Mouse (Mus musculus) stomach, postnatal 0 days (tissue): ENCODE measurements at regions not wholly inside any gene's neighbourhood (a gene's known extent, or its start where the extent isn't known, plus 50 kb on each side); places are given as distances from the start of the nearest gene placed in this dataset.

Experiments used
- ATAC-seq: fragments of 200-750 bp; cut with Nextera tagmentation; 2 replicates; pipeline ENCODE4 v1.8.0; 2017; ENCODE audit not compliant: low FRiP score, low TSS enrichment
- DNase-seq: peaks from one replicate; pipeline ENCODE4 v3.0.0-alpha.2; 2016; ENCODE audit warnings: low spot score
- H3K27ac ChIP-seq: fragments of 300-500 bp; sonication (generic); replicated peaks from 2 replicates; pipeline ENCODE4 v1.5.1; 2014; ENCODE audit warnings: mild to moderate bottlenecking, control low read depth
- H3K27me3 ChIP-seq: fragments of 300-500 bp; sonication (generic); 2 replicates; pipeline ENCODE4 v1.6.1; 2014; ENCODE audit warnings: low read length; ENCODE audit not compliant: control insufficient read depth, insufficient read depth
- H3K36me3 ChIP-seq: fragments of 300-500 bp; sonication (generic); 2 replicates; pipeline ENCODE4 v1.6.1; 2014; ENCODE audit warnings: low read length, mixed read lengths; ENCODE audit not compliant: control insufficient read depth, insufficient read depth
- H3K4me1 ChIP-seq: fragments of 300-500 bp; sonication (generic); replicated peaks from 2 replicates; pipeline ENCODE4 v1.6.1; 2014; ENCODE audit warnings: antibody characterized with exemption; ENCODE audit not compliant: control insufficient read depth, insufficient read depth
- H3K4me2 ChIP-seq: fragments of 300-500 bp; sonication (generic); replicated peaks from 2 replicates; pipeline ENCODE4 v1.6.1; 2014; ENCODE audit warnings: low read depth, mild to moderate bottlenecking, control low read depth, moderate library complexity
- H3K4me3 ChIP-seq: fragments of 300-500 bp; sonication (generic); 2 replicates; pipeline ENCODE4 v1.5.1; 2014; ENCODE audit warnings: low read depth, low read length, control low read depth
- H3K9ac ChIP-seq: fragments of 300-500 bp; sonication (generic); 2 replicates; pipeline ENCODE4 v1.6.1; 2014; ENCODE audit warnings: mild to moderate bottlenecking, low read length, control low read depth, mixed read lengths
- H3K9me3 ChIP-seq: fragments of 300-500 bp; sonication (generic); 2 replicates; pipeline ENCODE4 v1.6.1; 2016; ENCODE audit warnings: low read length; ENCODE audit not compliant: control insufficient read depth
- CTCF ChIP-seq: IDR thresholded peaks from 2 replicates; pipeline ENCODE4 v1.5.1; 2016; ENCODE audit warnings: antibody characterized with exemption, low read depth, mild to moderate bottlenecking, moderate library complexity
- EP300 ChIP-seq: optimal IDR thresholded peaks from 2 replicates; pipeline ENCODE3; 2016; ENCODE audit warnings: antibody characterized with exemption
- WGBS: fragments of 180-500 bp; shearing (Covaris S2); extraction: QIAGEN DNeasy Blood & Tissue Kit; methylation state at CpG from one replicate; pipeline ENCODE4 v1.1.7; 2014; 5-methylcytosine and 5-hydroxymethylcytosine counted together

- Histone ChIP-seq H3K4me2 (no peak overlapping the region), H3K36me3 (no peaks in the 10 kb centered on the region), H3K9ac (no peak overlapping the region), H3K4me1 (no peaks in the 10 kb centered on the region), H3K27ac (no peak overlapping the region), H3K9me3 (no peaks in the 10 kb centered on the region), H3K4me3 (no peak overlapping the region), H3K27me3 (no peaks in the 10 kb centered on the region)
- no peak for DNase-seq
- 39% methylated on average over 9 of the region's 9 CpGs for WGBS
- no peak for ATAC-seq
- TF ChIP-seq EP300, result no peak
- no peak for TF ChIP-seq CTCF
Observed at GRCm38 (mm10) chr14:48854188-48854924, 180.7 kb upstream of the Otx2 start.

- DNase-seq, result no peak
- no peak overlapping the region for H3K4me3 ChIP-seq
- 41% methylated on average over 7 of the region's 7 CpGs for WGBS
- no peaks in the 10 kb centered on the region for H3K36me3 ChIP-seq
- no peak for ATAC-seq
- no peak for TF ChIP-seq EP300
- H3K9ac ChIP-seq, result no peak overlapping the region
- H3K27ac ChIP-seq, result no peak overlapping the region
- H3K27me3 ChIP-seq, result no peaks in the 10 kb centered on the region
- no peaks in the 10 kb centered on the region for H3K9me3 ChIP-seq
- no peaks in the 10 kb centered on the region for H3K4me1 ChIP-seq
- no peak overlapping the region for H3K4me2 ChIP-seq
Observed at GRCm38 (mm10) chr14:48853479-48854187, 180.0 kb upstream of the Otx2 start.

GRCm38 (mm10) chr14:48852787-48853186 lies 179.2 kb upstream of the Otx2 start:
- Histone ChIP-seq H3K27me3 (no peaks in the 10 kb centered on the region), H3K9ac (no peak overlapping the region), H3K27ac (no peak overlapping the region), H3K9me3 (no peaks in the 10 kb centered on the region), H3K36me3 (no peaks in the 10 kb centered on the region), H3K4me1 (no peaks in the 10 kb centered on the region), H3K4me3 (no peak overlapping the region), H3K4me2 (peak overlapping the region; percentile 20; the same call in 1 of the 2 replicates)
- TF ChIP-seq CTCF (no peak), EP300 (no peak)
- 15% methylated on average over 15 of the region's 15 CpGs for WGBS
- no peak for ATAC-seq
- no peak for DNase-seq

- no peak for TF ChIP-seq EP300
- TF ChIP-seq CTCF, result no peak
- Histone ChIP-seq H3K4me3 (no peak overlapping the region), H3K4me1 (no peaks in the 10 kb centered on the region), H3K9ac (no peak overlapping the region), H3K27ac (no peak overlapping the region), H3K27me3 (no peaks in the 10 kb centered on the region), H3K36me3 (no peaks in the 10 kb centered on the region), H3K9me3 (no peaks in the 10 kb centered on the region), H3K4me2 (no peak overlapping the region)
- ATAC-seq, result no peak
- DNase-seq, result no peak
- 65% methylated on average over 4 of the region's 4 CpGs for WGBS
Observed at GRCm38 (mm10) chr14:48852061-48852460, 178.4 kb upstream of the Otx2 start.

DNA sequence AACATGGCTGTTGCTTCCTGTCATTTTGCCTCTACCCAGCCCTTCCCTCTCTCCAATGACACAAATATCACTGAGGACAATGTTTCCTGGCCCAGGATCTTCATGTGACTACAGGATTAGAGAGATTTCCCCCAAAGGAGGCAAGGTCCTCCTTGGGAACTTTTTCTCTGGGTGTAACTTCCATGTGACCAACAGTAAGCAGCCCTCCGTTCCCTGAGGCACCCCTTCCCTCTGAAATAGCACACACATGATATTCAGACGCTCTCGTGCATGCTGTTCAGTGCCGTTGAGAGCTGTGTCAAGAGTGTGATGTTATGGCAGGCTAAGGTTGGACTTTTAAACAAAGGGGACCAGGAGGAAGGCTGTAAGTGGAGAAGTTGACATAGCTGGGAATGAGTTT lies 169.2 kb upstream of the Otx2 start:
- no peak overlapping the region for H3K4me3 ChIP-seq

DNA sequence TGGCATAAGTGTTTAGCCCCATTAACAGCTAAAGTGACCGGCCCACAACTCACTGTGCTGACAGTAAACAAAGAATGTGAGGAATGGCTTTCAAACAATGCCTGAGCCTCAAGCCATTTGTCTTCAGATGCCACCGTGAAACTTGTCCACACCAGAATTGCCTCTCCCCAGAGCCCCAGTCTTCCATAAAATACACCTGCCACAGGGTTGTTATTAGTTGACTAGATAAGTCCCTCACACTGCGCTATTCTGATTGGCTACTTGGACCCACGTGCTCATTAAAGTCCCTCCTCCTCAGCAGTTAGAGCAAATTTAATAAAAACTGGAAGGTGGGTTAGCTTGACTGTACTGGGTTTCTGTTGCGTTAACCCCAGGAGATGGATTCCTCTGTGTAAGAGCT lies 167.7 kb upstream of the Otx2 start:
- Histone ChIP-seq H3K9ac (no peak overlapping the region), H3K4me3 (no peak overlapping the region), H3K4me1 (no peaks in the 10 kb centered on the region), H3K36me3 (no peaks in the 10 kb centered on the region), H3K9me3 (no peaks in the 10 kb centered on the region), H3K4me2 (no peak overlapping the region), H3K27me3 (no peaks in the 10 kb centered on the region; the same call in 1 of the 2 replicates), H3K27ac (no peak overlapping the region)
- no peak for ATAC-seq
- 37% methylated on average over 5 of the region's 5 CpGs for WGBS
- TF ChIP-seq EP300 (no peak), CTCF (no peak)
- DNase-seq, result no peak

More for the DNA sequence above, 169.2 kb upstream of the Otx2 start:
- DNase-seq (no peak), ATAC-seq (no peak)
- TF ChIP-seq CTCF (no peak), EP300 (no peak)
- 72% methylated on average over 4 of the region's 4 CpGs for WGBS
- H3K4me2 ChIP-seq, result no peak overlapping the region
- H3K9ac ChIP-seq, result no peak overlapping the region
- no peaks in the 10 kb centered on the region for H3K36me3 ChIP-seq
- no peaks in the 10 kb centered on the region for H3K4me1 ChIP-seq
- H3K9me3 ChIP-seq, result no peaks in the 10 kb centered on the region
- no peak overlapping the region for H3K27ac ChIP-seq
- no peaks in the 10 kb centered on the region; the same call in 1 of the 2 replicates for H3K27me3 ChIP-seq
